Mouse (Mus musculus) heart, embryonic 16.5 days (tissue): ENCODE data around the gene Ccdc89. TPM values are rescaled to one million over a fixed set of nuclear protein-coding genes. Genes with fewer than 3 reads are reported as not detected.
A peak's percentile ranks its signal among the peaks of the same experiment; 100 is the strongest.

Experiments
- ATAC-seq: fragments of 200-750 bp; cut with Nextera tagmentation; replicated peaks from 2 replicates; pipeline ENCODE4 v1.8.0; 2017; ENCODE audit warnings: moderate number of reproducible peaks; ENCODE audit not compliant: insufficient read depth, low FRiP score; ENCODE audit errors: extremely low read depth
- H3K27ac ChIP-seq: fragments of 300-500 bp; sonication (generic); 2 replicates; pipeline ENCODE4 v1.5.1; 2014; ENCODE audit warnings: mild to moderate bottlenecking, low read length, control low read depth, moderate library complexity
- H3K27me3 ChIP-seq: fragments of 300-500 bp; sonication (generic); 2 replicates; pipeline ENCODE4 v1.6.1; 2014; ENCODE audit warnings: low read length, mixed read lengths; ENCODE audit not compliant: control insufficient read depth, insufficient read depth
- H3K36me3 ChIP-seq: fragments of 300-500 bp; sonication (generic); 2 replicates; pipeline ENCODE4 v1.6.1; 2014; ENCODE audit not compliant: control insufficient read depth, insufficient read depth
- H3K4me1 ChIP-seq: fragments of 300-500 bp; sonication (generic); 2 replicates; pipeline ENCODE4 v1.6.1; 2014; ENCODE audit warnings: low read length, mixed read lengths; ENCODE audit not compliant: control insufficient read depth, insufficient read depth
- H3K4me2 ChIP-seq: fragments of 300-500 bp; sonication (generic); 2 replicates; pipeline ENCODE4 v1.6.1; 2014; ENCODE audit warnings: low read depth, mild to moderate bottlenecking, control low read depth, low read length
- H3K4me3 ChIP-seq: fragments of 300-500 bp; sonication (generic); 2 replicates; pipeline ENCODE4 v1.5.1; 2014; ENCODE audit warnings: mild to moderate bottlenecking, control low read depth, low read length
- H3K9ac ChIP-seq: fragments of 300-500 bp; sonication (generic); 2 replicates; pipeline ENCODE4 v1.6.1; 2014; ENCODE audit warnings: low read length, control low read depth
- H3K9me3 ChIP-seq: fragments of 300-500 bp; sonication (generic); replicated peaks from 2 replicates; pipeline ENCODE4 v1.6.1; 2016; ENCODE audit warnings: low read length; ENCODE audit not compliant: control insufficient read depth
- WGBS: fragments of 180-500 bp; shearing (Covaris S2); extraction: QIAGEN DNeasy Blood & Tissue Kit; methylation state at CpG from one replicate; pipeline ENCODE4 v1.1.7; 2014; 5-methylcytosine and 5-hydroxymethylcytosine counted together
- polyA plus RNA-seq: library from polyadenylated mRNA; unstranded; fragments of >200 nt; fragmentation: Nextera tagmentation; extraction: Ambion mirVana; gene quantifications from 2 replicates; pipeline ENCODE4 v1.2.1, GENCODE M21; 2015

Gene Ccdc89
- 0.62 and 0.79 TPM in 2 replicates for polyA plus RNA-seq

- Histone ChIP-seq H3K27me3 (no peaks in the 10 kb centered on the region; the same call in 1 of the 2 replicates), H3K4me3 (peak within 1 kb of the TSS; percentile 61), H3K4me1 (peaks cover 7% of the 10 kb centered on the region; the same call in 1 of the 2 replicates), H3K4me2 (peak within 1 kb of the TSS; percentile 91), H3K27ac (no peak within 1 kb of the TSS), H3K36me3 (no peaks in the 10 kb centered on the region), H3K9me3 (no peaks in the 10 kb centered on the region), H3K9ac (peak within 1 kb of the TSS; percentile 72)
- ATAC-seq, result peak; percentile 100
- 16% methylated on average over 29 of the region's 29 CpGs for WGBS
These were observed at the start of gene Ccdc89 for GRCm38 (mm10) chr7:90426020-90427001. Gene Ccdc89, plus strand, starts transcription at chr7:90426577.

GRCm38 (mm10) chr7:90384411-90384810 is 42.0 kb upstream of the Ccdc89 start:
- Histone ChIP-seq H3K27me3 (no peaks in the 10 kb centered on the region), H3K4me1 (peaks cover 16% of the 10 kb centered on the region)
- WGBS, result 81% methylated on average over 2 of the region's 2 CpGs

GRCm38 (mm10) chr7:90386885-90387459 is 39.4 kb upstream of the Ccdc89 start:
- H3K36me3 ChIP-seq, result no peaks in the 10 kb centered on the region
- 10% methylated on average over 8 of the region's 8 CpGs for WGBS
- H3K9ac ChIP-seq, result no peak overlapping the region
- peak overlapping the region; percentile 74 for H3K27ac ChIP-seq
- peak; percentile 70 for ATAC-seq
- peak overlapping the region; percentile 55 for H3K4me2 ChIP-seq
- H3K4me3 ChIP-seq, result peak overlapping the region; percentile 30
- no peaks in the 10 kb centered on the region for H3K27me3 ChIP-seq
- no peaks in the 10 kb centered on the region for H3K9me3 ChIP-seq
- peaks cover 21% of the 10 kb centered on the region for H3K4me1 ChIP-seq

More at GRCm38 (mm10) chr7:90384411-90384810, 42.0 kb upstream of the Ccdc89 start:
- no peak for ATAC-seq
- Histone ChIP-seq H3K36me3 (no peaks in the 10 kb centered on the region), H3K4me3 (no peak overlapping the region), H3K9me3 (no peaks in the 10 kb centered on the region), H3K9ac (no peak overlapping the region), H3K4me2 (no peak overlapping the region), H3K27ac (no peak overlapping the region)

GRCm38 (mm10) chr7:90389765-90390164 is 36.6 kb upstream of the Ccdc89 start:
- no peak for ATAC-seq
- Histone ChIP-seq H3K4me2 (no peak overlapping the region), H3K27me3 (no peaks in the 10 kb centered on the region), H3K9me3 (no peaks in the 10 kb centered on the region), H3K27ac (peak overlapping the region; percentile 25; the same call in 1 of the 2 replicates), H3K4me3 (no peak overlapping the region), H3K36me3 (no peaks in the 10 kb centered on the region), H3K9ac (peak overlapping the region; percentile 29; the same call in 1 of the 2 replicates), H3K4me1 (peaks cover 21% of the 10 kb centered on the region)
- 21% methylated on average over 3 of the region's 3 CpGs for WGBS

- no peaks in the 10 kb centered on the region for H3K9me3 ChIP-seq
- ATAC-seq, result peak; percentile 41; the same call in 1 of the 2 replicates
- 23% methylated on average over 4 of the region's 4 CpGs for WGBS
- H3K27ac ChIP-seq, result no peak overlapping the region
- no peak overlapping the region for H3K4me3 ChIP-seq
- H3K4me1 ChIP-seq, result peaks cover 15% of the 10 kb centered on the region; the same call in 1 of the 2 replicates
- no peak overlapping the region for H3K4me2 ChIP-seq
- no peaks in the 10 kb centered on the region for H3K27me3 ChIP-seq
- H3K36me3 ChIP-seq, result 0 out of 2 replicates have a peak, but pooled peaks cover 2% of the 10 kb centered on the region
- no peak overlapping the region for H3K9ac ChIP-seq
These were observed 31.3 kb upstream of the Ccdc89 start for GRCm38 (mm10) chr7:90395073-90395472.

- Histone ChIP-seq H3K4me3 (no peak overlapping the region), H3K4me2 (no peak overlapping the region; the same call in 1 of the 2 replicates), H3K4me1 (peaks cover 15% of the 10 kb centered on the region; the same call in 1 of the 2 replicates), H3K9me3 (no peaks in the 10 kb centered on the region), H3K9ac (no peak overlapping the region), H3K36me3 (0 out of 2 replicates have a peak, but pooled peaks cover 2% of the 10 kb centered on the region), H3K27ac (peak overlapping the region; percentile 63; the same call in 1 of the 2 replicates), H3K27me3 (no peaks in the 10 kb centered on the region)
- no peak for ATAC-seq
- WGBS, result 43% methylated on average over 5 of the region's 5 CpGs
These were observed 30.4 kb upstream of the Ccdc89 start for GRCm38 (mm10) chr7:90395928-90396327.

- Histone ChIP-seq H3K4me1 (no peaks in the 10 kb centered on the region), H3K9ac (no peak overlapping the region), H3K27me3 (no peaks in the 10 kb centered on the region), H3K4me3 (no peak overlapping the region), H3K27ac (no peak overlapping the region), H3K36me3 (no peaks in the 10 kb centered on the region), H3K9me3 (no peaks in the 10 kb centered on the region; the same call in 1 of the 2 replicates), H3K4me2 (no peak overlapping the region)
- 45% methylated on average over 3 of the region's 3 CpGs for WGBS
- no peak for ATAC-seq
These were observed 16.4 kb upstream of the Ccdc89 start for GRCm38 (mm10) chr7:90409934-90410333.

- H3K36me3 ChIP-seq, result no peaks in the 10 kb centered on the region
- no peaks in the 10 kb centered on the region; the same call in 1 of the 2 replicates for H3K27me3 ChIP-seq
- peaks cover 7% of the 10 kb centered on the region; the same call in 1 of the 2 replicates for H3K4me1 ChIP-seq
- peak overlapping the region; percentile 61 for H3K4me3 ChIP-seq
- H3K4me2 ChIP-seq, result peak overlapping the region; percentile 91
- H3K9ac ChIP-seq, result 0 out of 2 replicates have a peak overlapping the region, but pooled peaks have one; percentile 72
- ATAC-seq, result no peak
- no peaks in the 10 kb centered on the region for H3K9me3 ChIP-seq
- no peak overlapping the region for H3K27ac ChIP-seq
- 50% methylated on average over 9 of the region's 9 CpGs for WGBS
These were observed 629 bp downstream of the Ccdc89 start for GRCm38 (mm10) chr7:90427006-90427405.
